Mouse (Mus musculus) urinary bladder, postnatal 0 days (tissue): ENCODE results near the gene Ncapd3. TPM values are rescaled to one million over a fixed set of nuclear protein-coding genes. Genes with fewer than 3 reads are reported as not detected.

Experiments used
- polyA plus RNA-seq: library from polyadenylated mRNA; unstranded; fragments of >200 nt; fragmentation: Nextera tagmentation; extraction: Ambion mirVana; gene quantifications from 2 replicates; pipeline ENCODE4 v1.2.1, GENCODE M21; 2015

The Ncapd3 gene
- 5.8 and 7.2 TPM in 2 replicates for polyA plus RNA-seq

DNA sequence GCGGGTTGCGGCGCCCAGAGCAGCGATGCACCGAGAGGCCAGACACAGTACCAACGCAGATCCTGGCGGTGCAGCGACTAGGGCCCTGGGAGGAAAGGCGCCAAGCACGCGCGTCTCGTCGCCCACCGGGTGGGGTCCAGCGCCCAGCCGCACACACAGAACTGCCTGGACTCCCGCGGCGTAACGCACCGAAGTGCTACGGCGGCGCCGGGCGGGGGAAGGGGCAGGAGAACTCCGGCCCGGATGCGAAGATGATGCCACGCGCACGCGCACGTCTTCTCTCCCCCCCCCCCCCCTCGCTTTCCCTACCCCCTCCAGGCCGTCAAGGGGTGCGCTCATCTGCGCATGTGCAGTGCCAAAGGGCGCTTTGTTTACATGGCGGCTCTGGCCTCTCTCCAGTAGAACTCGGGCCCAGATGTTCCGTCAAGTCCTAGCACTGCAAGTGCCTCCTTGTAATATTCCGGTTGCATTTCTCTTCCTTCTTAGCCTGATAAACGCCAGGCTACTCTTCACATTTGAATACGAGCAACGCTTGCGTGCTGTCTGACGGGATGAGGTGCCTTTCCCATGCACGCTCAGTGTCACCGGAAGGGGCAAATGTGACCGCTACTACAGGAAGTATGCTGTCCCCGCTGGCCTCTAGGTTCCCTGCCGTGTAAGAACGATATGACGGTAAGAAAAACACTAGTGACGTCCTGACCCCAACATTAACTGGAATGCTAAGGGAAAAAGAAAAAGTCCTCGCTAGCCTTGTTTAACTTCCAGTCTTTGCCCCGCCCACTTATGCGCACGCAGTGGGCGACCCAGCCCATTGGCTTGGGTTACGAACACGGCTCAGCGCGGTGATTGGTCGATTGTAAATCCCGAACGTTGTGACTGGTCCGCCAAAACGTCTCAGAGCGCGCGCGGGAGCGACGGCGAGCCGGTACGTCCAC, at the start of gene Ncapd3, which contains the start of gene Vps26b:
Gene Ncapd3 (plus strand): TSS at position 348 of the 935 bp plus-strand sequence.
Gene Vps26b (minus strand): TSS at position 238 of the 935 bp plus-strand sequence.

DNA sequence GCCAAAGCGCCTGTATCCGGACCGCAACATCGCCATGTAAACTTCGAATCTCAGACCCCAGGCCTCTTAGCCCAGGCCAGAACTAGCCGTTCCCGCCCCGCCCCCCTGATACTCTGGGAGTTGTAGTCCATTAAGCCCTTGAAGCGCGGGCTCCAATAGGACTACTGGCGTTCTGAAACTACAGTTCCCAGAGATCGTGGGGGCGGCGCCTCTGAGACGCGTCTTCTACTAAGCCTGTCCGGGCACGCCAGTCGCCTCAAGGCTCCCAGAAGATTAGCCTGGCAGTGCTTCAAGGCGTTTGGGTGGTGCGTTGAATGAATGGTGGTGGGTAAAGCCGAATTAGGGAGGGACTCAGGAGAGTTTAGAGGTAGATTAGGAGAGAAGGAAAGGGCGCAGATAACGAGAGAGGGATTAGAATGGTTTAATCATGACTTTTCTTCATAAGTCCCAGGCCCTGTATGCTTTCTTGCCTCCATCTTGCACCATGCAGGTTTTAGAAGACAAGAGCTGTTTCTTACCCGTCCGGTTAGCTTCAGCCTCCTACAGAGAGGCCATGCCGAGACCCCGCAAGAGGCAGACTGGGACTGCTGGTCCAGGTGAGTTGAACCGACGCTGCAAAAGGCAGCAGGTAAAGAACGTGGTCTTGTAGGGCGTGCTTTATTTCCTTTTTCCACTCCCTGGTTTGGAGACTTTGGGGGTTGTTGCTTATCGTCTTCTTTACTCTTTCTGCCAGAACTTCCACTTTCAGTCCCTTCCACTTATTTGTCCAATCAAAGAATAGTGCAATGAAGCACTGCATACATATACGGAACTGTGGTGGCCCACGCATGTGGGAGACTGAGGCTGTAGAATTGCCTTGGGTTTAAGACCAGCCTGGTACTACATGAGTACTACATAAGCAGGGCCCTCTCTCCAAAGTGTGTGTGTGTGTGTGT, 30.2 kb upstream of the Ncapd3 start, which contains the start of the genes Acad8 and Thyn1:
Gene Acad8 (minus strand): TSS at position 106 of the 935 bp plus-strand sequence.
Gene Thyn1 (plus strand): TSS at position 250 of the 935 bp plus-strand sequence.

Other genes with a start within 250 kb of the Ncapd3 start
- gene Glb1l2, start 223.7 kb upstream of the Ncapd3 start, polyA plus RNA-seq: 9.1 and 11.1 TPM in 2 replicates
- 0.21 TPM in 1 of 2 replicates, not detected in the other for gene Glb1l3, start 169.3 kb upstream of the Ncapd3 start, polyA plus RNA-seq
- gene Gm1110, start 107.1 kb upstream of the Ncapd3 start, polyA plus RNA-seq: not detected in 2 replicates
- 19.8 and 22.0 TPM in 2 replicates for gene Acad8, start 30.6 kb upstream of the Ncapd3 start, polyA plus RNA-seq
- gene Thyn1, start 30.5 kb upstream of the Ncapd3 start, polyA plus RNA-seq: 74.1 and 86.0 TPM in 2 replicates
- gene Vps26b, start 110 bp upstream of the Ncapd3 start, polyA plus RNA-seq: 20.1 and 21.4 TPM in 2 replicates
- gene Jam3, start 125.2 kb downstream of the Ncapd3 start, polyA plus RNA-seq: 42.3 and 46.5 TPM in 2 replicates